Comparison of ENCODE assay signal across 15 mouse cellular contexts in the genomic region with DNA sequence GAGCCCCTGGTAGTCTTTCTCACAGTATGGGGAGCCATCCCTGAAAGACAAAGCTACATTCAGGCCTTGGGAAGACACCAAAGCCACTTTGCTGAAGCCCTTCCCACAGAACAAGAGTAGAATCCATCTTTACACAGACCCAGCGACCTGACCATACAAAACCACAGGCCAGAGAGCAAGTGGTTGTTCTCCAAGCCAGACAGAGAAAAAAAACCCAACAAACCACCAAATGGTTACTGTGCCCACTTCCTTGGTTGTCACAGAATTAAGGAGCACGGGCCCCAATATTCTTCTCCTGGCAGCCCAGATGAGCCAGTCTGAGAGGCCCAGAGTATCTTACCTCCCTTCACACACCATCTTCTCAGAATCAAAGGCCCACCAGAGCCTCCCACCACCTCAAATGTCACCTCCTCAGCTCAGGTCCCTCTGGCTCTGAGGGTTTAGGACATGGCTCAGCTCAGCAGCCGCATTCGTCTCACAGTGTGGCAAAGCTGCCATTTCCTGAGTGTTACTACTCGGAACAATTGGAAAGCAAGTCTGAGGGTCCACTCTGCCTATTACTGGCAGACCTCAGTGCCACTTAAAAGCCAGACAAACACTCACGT.
A peak's percentile ranks its signal among the peaks of the same experiment; 100 is the strongest.
DNase-seq lines count a peak whose midpoint lies in the region; ATAC-seq lines count a peak whose summit lies in the region.
"Had no signal": no experiment of that assay in that cellular context is flagged by ENCODE, and none has a peak within 500 bp of the region (broad histone marks: within the 10 kb centered on the region; RNA-seq: fewer than 3 reads in every experiment).

No protein-coding gene starts in this region.

- H3K9ac ChIP-seq in midbrain, embryonic 14.5 days (replicated peaks; ENCODE audit: low read length) = no peak overlapping the region
- H3K9ac ChIP-seq in midbrain, embryonic 11.5 days (ENCODE audit: low read length) = no peak overlapping the region
- H3K9ac ChIP-seq in stomach, embryonic 15.5 days = no peak overlapping the region
- H3K9ac ChIP-seq: limb, embryonic 15.5 days; lung, embryonic 14.5 days had no signal

- peak overlapping the region; percentile 39 for H3K4me2 ChIP-seq in midbrain, embryonic 14.5 days (ENCODE audit: low read length)
- H3K4me2 ChIP-seq in midbrain, embryonic 11.5 days = no peak overlapping the region
- no peak overlapping the region for H3K4me2 ChIP-seq in stomach, embryonic 15.5 days
- H3K4me2 ChIP-seq: limb, embryonic 15.5 days had no signal

- no peaks in the 10 kb centered on the region; the same call in 1 of the 2 replicates for H3K27me3 ChIP-seq in heart, embryonic 10.5 days (ENCODE audit: insufficient read depth, poor library complexity, severe bottlenecking)
- H3K27me3 ChIP-seq in midbrain, embryonic 14.5 days (ENCODE audit: control insufficient read depth, insufficient read depth, low read length) = no peaks in the 10 kb centered on the region
- no peaks in the 10 kb centered on the region for H3K27me3 ChIP-seq in midbrain, embryonic 11.5 days (ENCODE audit: control insufficient read depth, insufficient read depth, low read length)
- H3K27me3 ChIP-seq in stomach, embryonic 15.5 days (replicated peaks) = no peaks in the 10 kb centered on the region
- H3K27me3 ChIP-seq: limb, embryonic 15.5 days had no signal

- no peaks in the 10 kb centered on the region for H3K9me3 ChIP-seq in heart, embryonic 10.5 days
- H3K9me3 ChIP-seq in midbrain, embryonic 14.5 days (ENCODE audit: control insufficient read depth, low read length) = no peaks in the 10 kb centered on the region
- H3K9me3 ChIP-seq in midbrain, embryonic 11.5 days (ENCODE audit: control insufficient read depth, low read length) = no peaks in the 10 kb centered on the region
- no peaks in the 10 kb centered on the region for H3K9me3 ChIP-seq in stomach, embryonic 15.5 days
- H3K9me3 ChIP-seq: limb, embryonic 15.5 days had no signal

- ATAC-seq in midbrain, embryonic 14.5 days (ENCODE audit: low FRiP score, low TSS enrichment) = no peak
- ATAC-seq in midbrain, embryonic 11.5 days (ENCODE audit: low FRiP score) = no peak
- ATAC-seq in stomach, embryonic 15.5 days (ENCODE audit: insufficient read depth, low FRiP score, low read depth) = no peak
- ATAC-seq: forebrain, embryonic 16.5 days had no signal

- H3K4me1 ChIP-seq in heart, embryonic 10.5 days = peaks cover 48% of the 10 kb centered on the region
- peaks cover 22% of the 10 kb centered on the region for H3K4me1 ChIP-seq in midbrain, embryonic 14.5 days (ENCODE audit: control insufficient read depth, insufficient read depth, low read length)
- no peaks in the 10 kb centered on the region; the same call in 1 of the 2 replicates for H3K4me1 ChIP-seq in midbrain, embryonic 11.5 days (ENCODE audit: control insufficient read depth, insufficient read depth, low read length)
- H3K4me1 ChIP-seq in brown adipose tissue, adult 24 weeks (ENCODE audit: control insufficient read depth, insufficient read depth, insufficient read length, low read length) = no peaks in the 10 kb centered on the region; the same call in 1 of the 2 replicates
- peaks cover 14% of the 10 kb centered on the region; the same call in 1 of the 2 replicates for H3K4me1 ChIP-seq in stomach, embryonic 15.5 days

- H3K36me3 ChIP-seq in heart, embryonic 10.5 days = peaks cover 36% of the 10 kb centered on the region
- H3K36me3 ChIP-seq in midbrain, embryonic 14.5 days (ENCODE audit: control insufficient read depth, insufficient read depth, low read length) = no peaks in the 10 kb centered on the region
- no peaks in the 10 kb centered on the region for H3K36me3 ChIP-seq in midbrain, embryonic 11.5 days (ENCODE audit: control insufficient read depth, insufficient read depth, low read length)
- no peaks in the 10 kb centered on the region for H3K36me3 ChIP-seq in stomach, embryonic 15.5 days
- H3K36me3 ChIP-seq: limb, embryonic 15.5 days had no signal

- H3K4me3 ChIP-seq in heart, embryonic 10.5 days = no peak overlapping the region
- no peak overlapping the region for H3K4me3 ChIP-seq in midbrain, embryonic 14.5 days (replicated peaks; ENCODE audit: low read depth, low read length)
- H3K4me3 ChIP-seq in midbrain, embryonic 11.5 days (ENCODE audit: low read depth, low read length) = no peak overlapping the region
- no peak overlapping the region for H3K4me3 ChIP-seq in brown adipose tissue, adult 24 weeks (ENCODE audit: insufficient read depth, low read depth, low read length)
- no peak overlapping the region for H3K4me3 ChIP-seq in stomach, embryonic 15.5 days (replicated peaks)
- H3K4me3 ChIP-seq: limb, embryonic 15.5 days had no signal

- no peak for DNase-seq in heart, embryonic 10.5 days (ENCODE audit: low spot score)
- no peak for DNase-seq in heart, postnatal 4 days
- DNase-seq in midbrain, embryonic 14.5 days = no peak
- no peak for DNase-seq in midbrain, embryonic 11.5 days (ENCODE audit: low spot score, missing footprints)
- DNase-seq in lung, postnatal 14 days = no peak
- DNase-seq: adrenal gland, adult 8-10 months; cerebellum, adult 9-11 months; embryo, embryonic 11 days; layer of hippocampus, adult 9-11 months; lung, embryonic 14.5 days; right cerebral cortex, postnatal 25 days had no signal

- H3K27ac ChIP-seq in heart, embryonic 10.5 days = peak overlapping the region; percentile 53
- no peak overlapping the region for H3K27ac ChIP-seq in midbrain, embryonic 14.5 days (replicated peaks; ENCODE audit: low read depth, low read length)
- H3K27ac ChIP-seq in midbrain, embryonic 11.5 days (ENCODE audit: low read depth, low read length) = no peak overlapping the region
- peak overlapping the region; percentile 58 for H3K27ac ChIP-seq in brown adipose tissue, adult 24 weeks (replicated peaks; ENCODE audit: low read depth, low read length)
- H3K27ac ChIP-seq in stomach, embryonic 15.5 days = peak overlapping the region; percentile 45; the same call in 1 of the 2 replicates
- H3K27ac ChIP-seq: limb, embryonic 15.5 days had no signal

- 78% methylated on average over 6 of the region's 6 CpGs for WGBS in heart, embryonic 10.5 days
- WGBS in midbrain, embryonic 14.5 days = 82% methylated on average over 6 of the region's 6 CpGs
- WGBS in midbrain, embryonic 11.5 days = 83% methylated on average over 6 of the region's 6 CpGs
- 84% methylated on average over 6 of the region's 6 CpGs for WGBS in stomach, embryonic 15.5 days

Comparison
In these comparisons a context has a peak if more than half of its experiments do, and no peak if none do; other contexts are left out.
1. H3K27ac ChIP-seq: peak in heart, embryonic 10.5 days (single experiment), brown adipose tissue, adult 24 weeks (single experiment) and stomach, embryonic 15.5 days (single experiment); none in midbrain, embryonic 14.5 days (single experiment) and midbrain, embryonic 11.5 days (single experiment).